Mouse (Mus musculus): ENCODE measurements around the gene Gnaq. TPM values are rescaled to one million over a fixed set of nuclear protein-coding genes. Genes with fewer than 3 reads are reported as not detected.
A peak's percentile ranks its signal among the peaks of the same experiment; 100 is the strongest.

Gnaq gene
- polyA plus RNA-seq, 1 experiment from 2014 or later = 115 TPM

DNA sequence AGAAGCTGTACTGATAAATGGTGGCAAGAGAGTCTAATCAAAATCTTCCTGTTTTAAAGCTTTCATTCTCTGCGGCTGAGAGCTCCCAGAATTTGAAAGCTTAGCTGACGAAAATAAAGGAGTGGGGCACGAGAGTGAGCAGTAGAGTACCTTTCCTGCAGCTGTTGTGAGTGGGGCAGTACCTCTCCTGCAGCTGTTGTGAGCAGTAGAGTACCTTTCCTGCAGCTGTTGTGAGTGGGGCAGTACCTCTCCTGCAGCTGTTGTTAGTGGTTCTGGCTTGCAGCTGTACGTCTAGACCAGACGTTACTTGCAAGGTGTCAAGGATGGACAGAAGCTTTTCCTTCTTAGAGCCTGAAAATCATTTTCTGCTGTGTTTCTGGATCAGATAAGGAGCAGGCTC lies 119.2 kb downstream of the Gnaq start:
- Histone ChIP-seq H3K4me3 (ENCODE audit: low read depth, low read length) (no peak overlapping the region), H3K27ac (ENCODE audit: low read length) (no peak overlapping the region), H3K9me3 (replicated peaks; ENCODE audit: control insufficient read depth, low read length, poor library complexity, severe bottlenecking) (no peaks in the 10 kb centered on the region), H3K9ac (ENCODE audit: low read depth, low read length) (no peak overlapping the region), H3K4me2 (ENCODE audit: low read length) (no peak overlapping the region), H3K36me3 (ENCODE audit: control insufficient read depth, insufficient read depth, low read length) (no peaks in the 10 kb centered on the region), H3K4me1 (ENCODE audit: control insufficient read depth, insufficient read depth, low read length) (peaks cover 33% of the 10 kb centered on the region), H3K27me3 (ENCODE audit: control insufficient read depth, insufficient read depth, low read depth, low read length) (no peaks in the 10 kb centered on the region)
- 48% methylated on average over 5 of the region's 5 CpGs for WGBS
- no peak for ATAC-seq

DNA sequence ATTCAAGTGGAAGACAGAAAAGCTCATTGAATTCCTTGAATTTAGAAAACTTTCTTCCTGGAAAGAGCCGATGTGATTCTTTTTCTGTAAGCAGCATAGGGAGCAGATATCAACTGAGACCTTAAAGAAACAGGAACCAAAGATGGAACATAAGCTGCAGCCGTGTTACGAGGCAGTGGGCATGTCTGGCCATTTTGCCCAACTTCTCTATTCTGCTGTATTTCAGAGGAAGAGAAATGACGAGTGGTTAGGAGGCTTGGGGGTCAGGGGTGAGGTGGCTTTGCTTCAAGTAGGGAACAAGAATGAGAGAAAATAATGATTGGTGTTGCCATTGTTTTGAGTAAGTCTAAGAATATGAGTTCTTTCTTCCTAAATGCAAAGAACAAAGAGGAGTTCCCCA lies 120.1 kb downstream of the Gnaq start:
- no peak overlapping the region for H3K9ac ChIP-seq (ENCODE audit: low read depth, low read length)
- peaks cover 29% of the 10 kb centered on the region for H3K4me1 ChIP-seq (ENCODE audit: control insufficient read depth, insufficient read depth, low read length)
- H3K27me3 ChIP-seq (ENCODE audit: control insufficient read depth, insufficient read depth, low read depth, low read length) = no peaks in the 10 kb centered on the region
- no peaks in the 10 kb centered on the region for H3K9me3 ChIP-seq (replicated peaks; ENCODE audit: control insufficient read depth, low read length, poor library complexity, severe bottlenecking)
- H3K27ac ChIP-seq (ENCODE audit: low read length) = no peak overlapping the region
- no peak overlapping the region for H3K4me2 ChIP-seq (ENCODE audit: low read length)
- no peak overlapping the region for H3K4me3 ChIP-seq (ENCODE audit: low read depth, low read length)
- 73% methylated on average over 4 of the region's 4 CpGs for WGBS
- ATAC-seq = no peak
- H3K36me3 ChIP-seq (ENCODE audit: control insufficient read depth, insufficient read depth, low read length) = no peaks in the 10 kb centered on the region

DNA sequence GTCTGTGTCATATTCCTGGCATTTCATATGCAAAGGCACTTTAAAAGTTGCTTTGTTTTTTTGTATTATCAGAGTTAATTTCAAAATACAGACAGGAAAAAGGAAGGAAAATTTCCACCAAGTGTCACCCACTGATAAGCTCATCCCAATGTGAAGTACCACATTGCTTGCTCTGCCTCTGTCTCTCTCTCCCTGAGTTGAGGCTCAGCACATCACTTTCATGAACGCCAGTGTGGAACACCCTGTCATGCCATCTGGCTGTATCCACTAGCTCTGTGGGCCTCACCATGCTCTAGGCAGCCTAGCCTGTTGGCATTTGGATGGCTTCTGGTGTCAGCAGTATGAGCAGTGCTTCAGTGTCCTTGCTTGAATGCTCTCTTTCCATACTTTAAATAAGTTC lies 122.2 kb downstream of the Gnaq start:
- H3K4me2 ChIP-seq (ENCODE audit: low read length) = no peak overlapping the region
- H3K4me1 ChIP-seq (ENCODE audit: control insufficient read depth, insufficient read depth, low read length) = peaks cover 28% of the 10 kb centered on the region
- WGBS = 81% methylated on average over 1 of the region's 1 CpGs
- H3K27ac ChIP-seq (ENCODE audit: low read length) = no peak overlapping the region
- H3K27me3 ChIP-seq (ENCODE audit: control insufficient read depth, insufficient read depth, low read depth, low read length) = no peaks in the 10 kb centered on the region
- H3K9me3 ChIP-seq (replicated peaks; ENCODE audit: control insufficient read depth, low read length, poor library complexity, severe bottlenecking) = no peaks in the 10 kb centered on the region
- no peak overlapping the region for H3K9ac ChIP-seq (ENCODE audit: low read depth, low read length)
- no peaks in the 10 kb centered on the region for H3K36me3 ChIP-seq (ENCODE audit: control insufficient read depth, insufficient read depth, low read length)
- ATAC-seq = no peak
- H3K4me3 ChIP-seq (ENCODE audit: low read depth, low read length) = no peak overlapping the region

DNA sequence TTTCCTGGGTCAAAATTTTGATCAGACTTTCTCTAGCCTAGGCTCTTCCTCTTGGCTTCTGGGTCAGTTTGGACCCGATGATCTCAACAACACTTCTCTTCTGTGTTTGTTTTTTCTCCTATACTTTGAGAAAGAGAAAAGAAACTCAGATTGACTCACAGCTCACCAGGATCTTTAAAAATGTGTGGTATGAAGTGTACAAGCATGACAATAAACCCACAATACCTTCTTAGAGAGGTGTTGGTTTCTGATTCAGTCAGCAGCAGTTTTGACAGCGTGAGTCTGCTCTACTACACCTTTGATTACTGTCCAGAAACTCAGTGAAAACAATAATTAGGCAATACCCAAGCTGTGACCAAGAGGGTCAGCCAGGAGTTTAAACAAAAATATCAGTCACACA lies 122.7 kb downstream of the Gnaq start:
- Histone ChIP-seq H3K4me1 (ENCODE audit: control insufficient read depth, insufficient read depth, low read length) (peaks cover 28% of the 10 kb centered on the region), H3K27ac (ENCODE audit: low read length) (no peak overlapping the region), H3K27me3 (ENCODE audit: control insufficient read depth, insufficient read depth, low read depth, low read length) (no peaks in the 10 kb centered on the region), H3K4me2 (ENCODE audit: low read length) (no peak overlapping the region), H3K36me3 (ENCODE audit: control insufficient read depth, insufficient read depth, low read length) (no peaks in the 10 kb centered on the region), H3K9ac (ENCODE audit: low read depth, low read length) (no peak overlapping the region), H3K4me3 (ENCODE audit: low read depth, low read length) (no peak overlapping the region), H3K9me3 (replicated peaks; ENCODE audit: control insufficient read depth, low read length, poor library complexity, severe bottlenecking) (no peaks in the 10 kb centered on the region)
- 83% methylated on average over 2 of the region's 2 CpGs for WGBS
- no peak for ATAC-seq

DNA sequence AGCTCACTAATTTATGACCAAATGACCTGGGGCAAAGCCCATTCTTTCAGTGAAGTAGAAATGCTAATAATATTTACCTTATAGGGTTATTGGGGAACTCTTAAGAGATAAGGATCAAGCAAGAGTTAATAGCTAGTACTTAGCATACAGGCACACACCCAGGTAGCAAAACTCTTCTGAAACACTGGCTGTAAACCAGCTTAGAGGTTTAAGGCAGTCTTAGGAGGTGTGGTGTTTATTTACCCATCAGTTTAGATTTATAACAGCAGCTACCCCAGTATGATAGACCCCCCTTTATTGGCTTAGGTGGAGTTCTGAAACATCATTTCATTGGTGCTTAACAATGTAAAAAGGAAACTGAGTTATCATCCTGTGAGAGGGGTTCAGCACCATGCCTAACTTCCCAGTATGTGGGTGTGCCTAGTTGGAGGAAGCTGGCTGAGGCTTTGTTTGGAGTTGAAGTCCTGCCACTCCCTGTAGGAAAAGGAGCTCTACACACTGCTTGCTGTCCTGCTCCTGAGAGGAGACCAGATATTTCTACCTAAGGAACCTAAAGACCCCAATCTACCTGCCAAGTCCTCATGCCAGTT lies 126.2 kb downstream of the Gnaq start:
- Histone ChIP-seq H3K9me3 (replicated peaks; ENCODE audit: control insufficient read depth, low read length, poor library complexity, severe bottlenecking) (no peaks in the 10 kb centered on the region), H3K27me3 (ENCODE audit: control insufficient read depth, insufficient read depth, low read depth, low read length) (no peaks in the 10 kb centered on the region), H3K4me3 (ENCODE audit: low read depth, low read length) (no peak overlapping the region), H3K27ac (ENCODE audit: low read length) (no peak overlapping the region), H3K4me1 (ENCODE audit: control insufficient read depth, insufficient read depth, low read length) (0 out of 2 replicates have a peak, but pooled peaks cover 3% of the 10 kb centered on the region), H3K4me2 (ENCODE audit: low read length) (no peak overlapping the region), H3K9ac (ENCODE audit: low read depth, low read length) (no peak overlapping the region), H3K36me3 (ENCODE audit: control insufficient read depth, insufficient read depth, low read length) (no peaks in the 10 kb centered on the region)
- no peak for ATAC-seq

DNA sequence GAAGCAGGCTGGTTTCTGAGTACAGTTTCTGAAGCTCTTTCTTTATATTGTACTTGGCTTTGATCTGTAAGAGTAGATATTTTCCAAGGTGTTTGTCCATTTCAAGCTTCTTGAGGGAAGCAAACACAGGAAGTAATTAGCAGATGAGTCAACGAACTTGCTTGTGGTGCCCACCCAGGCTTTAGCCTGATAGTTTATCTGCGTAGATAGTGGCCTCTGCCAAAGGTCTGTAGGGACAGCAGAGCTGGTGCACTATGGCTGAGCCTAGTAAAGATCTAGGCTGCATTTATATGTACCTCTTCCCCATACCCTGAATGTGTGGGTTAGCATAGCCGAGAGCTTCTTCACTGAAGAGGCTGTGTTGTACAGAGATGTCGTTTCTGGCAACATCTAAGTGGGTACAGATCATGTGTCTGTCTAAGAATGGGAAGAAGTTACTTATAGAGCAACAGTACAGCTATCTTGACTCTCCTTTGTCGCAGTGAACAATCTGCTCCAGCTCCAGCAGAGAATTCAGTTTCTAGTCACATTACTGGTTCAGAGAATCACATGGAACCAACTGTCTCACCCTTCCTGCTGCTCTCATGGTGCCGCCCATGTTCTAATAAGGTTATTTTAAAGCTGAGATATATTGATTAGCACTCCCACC lies 127.3 kb downstream of the Gnaq start:
- Histone ChIP-seq H3K36me3 (ENCODE audit: control insufficient read depth, insufficient read depth, low read length) (no peaks in the 10 kb centered on the region), H3K27ac (ENCODE audit: low read length) (no peak overlapping the region), H3K9me3 (replicated peaks; ENCODE audit: control insufficient read depth, low read length, poor library complexity, severe bottlenecking) (no peaks in the 10 kb centered on the region), H3K9ac (ENCODE audit: low read depth, low read length) (no peak overlapping the region), H3K4me3 (ENCODE audit: low read depth, low read length) (no peak overlapping the region), H3K27me3 (ENCODE audit: control insufficient read depth, insufficient read depth, low read depth, low read length) (no peaks in the 10 kb centered on the region), H3K4me2 (ENCODE audit: low read length) (no peak overlapping the region), H3K4me1 (ENCODE audit: control insufficient read depth, insufficient read depth, low read length) (0 out of 2 replicates have a peak, but pooled peaks cover 3% of the 10 kb centered on the region)
- WGBS = 92% methylated on average over 6 of the region's 6 CpGs
- no peak for ATAC-seq

DNA sequence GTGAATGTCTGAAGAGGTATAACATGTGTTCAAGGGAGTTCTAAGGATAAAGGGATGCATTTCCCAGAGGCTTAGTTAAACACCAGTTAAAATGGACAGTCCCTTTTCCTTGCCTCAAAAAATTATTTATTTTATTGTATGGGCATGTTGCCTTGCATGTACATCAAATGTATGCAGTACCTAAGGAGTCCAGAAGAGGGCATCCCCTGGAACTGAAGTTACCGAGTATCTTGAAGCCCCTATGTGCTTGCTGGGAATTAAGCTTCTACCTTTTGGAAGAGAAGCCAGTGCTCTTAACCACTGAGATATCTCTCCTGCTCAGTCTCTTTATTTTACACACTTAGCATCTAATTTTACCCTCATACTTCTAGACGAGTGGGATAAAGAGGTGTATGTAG lies 127.8 kb downstream of the Gnaq start:
- Histone ChIP-seq H3K9ac (ENCODE audit: low read depth, low read length) (no peak overlapping the region), H3K27ac (ENCODE audit: low read length) (no peak overlapping the region), H3K4me3 (ENCODE audit: low read depth, low read length) (no peak overlapping the region), H3K36me3 (ENCODE audit: control insufficient read depth, insufficient read depth, low read length) (no peaks in the 10 kb centered on the region), H3K4me1 (ENCODE audit: control insufficient read depth, insufficient read depth, low read length) (0 out of 2 replicates have a peak, but pooled peaks cover 3% of the 10 kb centered on the region), H3K4me2 (ENCODE audit: low read length) (no peak overlapping the region), H3K27me3 (ENCODE audit: control insufficient read depth, insufficient read depth, low read depth, low read length) (no peaks in the 10 kb centered on the region), H3K9me3 (replicated peaks; ENCODE audit: control insufficient read depth, low read length, poor library complexity, severe bottlenecking) (no peaks in the 10 kb centered on the region)
- WGBS = 75% methylated on average over 2 of the region's 2 CpGs
- no peak for ATAC-seq

DNA sequence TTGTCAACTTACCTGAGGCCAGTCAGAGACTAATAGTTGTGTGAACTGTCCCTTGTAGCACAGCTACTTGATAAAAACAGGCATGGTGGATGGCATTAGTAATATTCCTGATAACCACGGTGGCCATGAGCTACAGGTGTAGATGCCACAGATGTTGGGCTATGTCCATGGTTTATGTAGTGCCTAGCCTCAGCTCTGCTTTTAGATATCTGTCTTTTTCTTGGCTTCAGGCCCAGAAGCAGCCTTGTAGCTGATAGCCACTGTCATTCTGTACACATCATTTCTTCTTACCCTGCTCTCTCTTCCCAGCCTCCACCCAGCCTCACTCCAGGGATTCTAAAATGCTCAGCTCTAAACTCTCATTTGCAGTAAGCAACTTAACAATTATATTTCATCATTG lies 128.3 kb downstream of the Gnaq start:
- Histone ChIP-seq H3K27ac (ENCODE audit: low read length) (no peak overlapping the region), H3K9ac (ENCODE audit: low read depth, low read length) (no peak overlapping the region), H3K9me3 (replicated peaks; ENCODE audit: control insufficient read depth, low read length, poor library complexity, severe bottlenecking) (no peaks in the 10 kb centered on the region), H3K4me1 (ENCODE audit: control insufficient read depth, insufficient read depth, low read length) (0 out of 2 replicates have a peak, but pooled peaks cover 3% of the 10 kb centered on the region), H3K4me3 (ENCODE audit: low read depth, low read length) (no peak overlapping the region), H3K4me2 (ENCODE audit: low read length) (no peak overlapping the region), H3K36me3 (ENCODE audit: control insufficient read depth, insufficient read depth, low read length) (no peaks in the 10 kb centered on the region), H3K27me3 (ENCODE audit: control insufficient read depth, insufficient read depth, low read depth, low read length) (no peaks in the 10 kb centered on the region)
- ATAC-seq = 0 out of 2 replicates have a peak, but pooled peaks have one; percentile 12
- WGBS = 90% methylated on average over 1 of the region's 1 CpGs

DNA sequence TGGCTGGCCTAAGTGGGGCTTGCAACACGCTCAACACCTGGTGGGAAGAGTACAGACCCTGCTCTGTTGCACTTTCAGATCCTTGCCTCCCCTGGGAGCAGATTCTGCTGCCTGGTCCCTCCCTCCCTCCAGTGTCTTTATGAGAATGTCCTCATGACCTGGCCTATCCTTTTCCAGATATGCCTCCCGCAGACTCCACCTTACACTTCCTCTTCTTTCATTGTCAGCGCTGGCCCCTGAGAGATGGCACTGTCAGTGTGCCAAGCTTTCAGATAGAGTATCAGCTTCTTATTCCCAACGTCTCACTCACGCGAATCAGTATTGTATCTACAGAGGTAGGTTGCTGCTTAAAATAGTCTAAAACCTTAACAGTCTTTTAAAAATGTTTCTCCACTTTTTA lies 129.0 kb downstream of the Gnaq start:
- no peaks in the 10 kb centered on the region for H3K36me3 ChIP-seq (ENCODE audit: control insufficient read depth, insufficient read depth, low read length)
- no peak overlapping the region for H3K9ac ChIP-seq (ENCODE audit: low read depth, low read length)
- no peak overlapping the region for H3K27ac ChIP-seq (ENCODE audit: low read length)
- H3K4me3 ChIP-seq (ENCODE audit: low read depth, low read length) = no peak overlapping the region
- no peaks in the 10 kb centered on the region for H3K9me3 ChIP-seq (replicated peaks; ENCODE audit: control insufficient read depth, low read length, poor library complexity, severe bottlenecking)
- H3K4me2 ChIP-seq (ENCODE audit: low read length) = no peak overlapping the region
- WGBS = 89% methylated on average over 6 of the region's 6 CpGs
- ATAC-seq = no peak
- 0 out of 2 replicates have a peak, but pooled peaks cover 3% of the 10 kb centered on the region for H3K4me1 ChIP-seq (ENCODE audit: control insufficient read depth, insufficient read depth, low read length)
- no peaks in the 10 kb centered on the region for H3K27me3 ChIP-seq (ENCODE audit: control insufficient read depth, insufficient read depth, low read depth, low read length)

Measured in midbrain, embryonic 16.5 days (tissue).